Mouse (Mus musculus): Measurements from ENCODE around the gene Slc23a3. TPM values are rescaled to one million over a fixed set of nuclear protein-coding genes. Genes with fewer than 3 reads are reported as not detected.

Gene Slc23a3
- polyA plus RNA-seq, 1 experiment: 2.3 TPM

- Histone ChIP-seq H3K4me1 (replicated peaks; ENCODE audit: control insufficient read depth, insufficient read depth, low read length) (no peaks in the 10 kb centered on the region), H3K4me3 (ENCODE audit: control insufficient read depth, insufficient read depth, low read length) (no peak overlapping the region), H3K36me3 (ENCODE audit: control insufficient read depth, insufficient read depth, low read length) (peaks cover 24% of the 10 kb centered on the region), H3K27ac (ENCODE audit: control insufficient read depth, insufficient read depth, low read length) (no peak overlapping the region), H3K27me3 (ENCODE audit: control insufficient read depth, insufficient read depth, low read length) (no peaks in the 10 kb centered on the region)
- no peak for DNase-seq
- TF ChIP-seq POLR2A (IDR thresholded peaks at IDR 0.05; ENCODE audit: control insufficient read depth, extremely low read depth, insufficient read depth, low read length, poor library complexity) (no peak), CTCF (IDR thresholded peaks at IDR 0.05; ENCODE audit: borderline replicate concordance, control insufficient read depth, extremely low read depth, insufficient read depth, low read length, poor library complexity) (no peak)
- WGBS: 98% methylated on average over 4 of the region's 4 CpGs
Measured at GRCm38 (mm10) chr1:75148727-75149126, 15.0 kb upstream of the Slc23a3 start.

- Histone ChIP-seq H3K36me3 (ENCODE audit: control insufficient read depth, insufficient read depth, low read length) (peaks cover 24% of the 10 kb centered on the region), H3K4me3 (ENCODE audit: control insufficient read depth, insufficient read depth, low read length) (no peak overlapping the region), H3K4me1 (replicated peaks; ENCODE audit: control insufficient read depth, insufficient read depth, low read length) (peaks cover 3% of the 10 kb centered on the region; the same call in 1 of the 2 replicates), H3K27ac (ENCODE audit: control insufficient read depth, insufficient read depth, low read length) (no peak overlapping the region), H3K27me3 (ENCODE audit: control insufficient read depth, insufficient read depth, low read length) (no peaks in the 10 kb centered on the region)
- WGBS: 95% methylated on average over 7 of the region's 7 CpGs
- no peak for TF ChIP-seq POLR2A (IDR thresholded peaks at IDR 0.05; ENCODE audit: control insufficient read depth, extremely low read depth, insufficient read depth, low read length, poor library complexity)
- TF ChIP-seq CTCF (IDR thresholded peaks at IDR 0.05; ENCODE audit: borderline replicate concordance, control insufficient read depth, extremely low read depth, insufficient read depth, low read length, poor library complexity): no peak
- DNase-seq: no peak
Measured at GRCm38 (mm10) chr1:75147411-75148135, 13.9 kb upstream of the Slc23a3 start.

GRCm38 (mm10) chr1:75145589-75145988, 11.9 kb upstream of the Slc23a3 start:
- TF ChIP-seq POLR2A (IDR thresholded peaks at IDR 0.05; ENCODE audit: control insufficient read depth, extremely low read depth, insufficient read depth, low read length, poor library complexity) (no peak), CTCF (IDR thresholded peaks at IDR 0.05; ENCODE audit: borderline replicate concordance, control insufficient read depth, extremely low read depth, insufficient read depth, low read length, poor library complexity) (no peak)
- H3K27ac ChIP-seq (ENCODE audit: control insufficient read depth, insufficient read depth, low read length): no peak overlapping the region
- no peak overlapping the region for H3K4me3 ChIP-seq (ENCODE audit: control insufficient read depth, insufficient read depth, low read length)
- H3K36me3 ChIP-seq (ENCODE audit: control insufficient read depth, insufficient read depth, low read length): peaks cover 24% of the 10 kb centered on the region
- H3K27me3 ChIP-seq (ENCODE audit: control insufficient read depth, insufficient read depth, low read length): no peaks in the 10 kb centered on the region
- no peak for DNase-seq
- H3K4me1 ChIP-seq (replicated peaks; ENCODE audit: control insufficient read depth, insufficient read depth, low read length): peaks cover 7% of the 10 kb centered on the region
- 94% methylated on average over 3 of the region's 3 CpGs for WGBS

GRCm38 (mm10) chr1:75142301-75143261, 8.9 kb upstream of the Slc23a3 start, which contains the start of the genes Cnppd1 and Retreg2:
Gene Cnppd1 (minus strand): TSS chr1:75142711.
Gene Retreg2 (plus strand): TSS chr1:75142778.
- WGBS: under 1% methylated on average over 91 of the region's 91 CpGs
- peak within 1 kb of the TSS; percentile 84 for H3K4me3 ChIP-seq (ENCODE audit: control insufficient read depth, insufficient read depth, low read length)
- TF ChIP-seq CTCF (IDR thresholded peaks at IDR 0.05; ENCODE audit: borderline replicate concordance, control insufficient read depth, extremely low read depth, insufficient read depth, low read length, poor library complexity) (peak; percentile 88), POLR2A (IDR thresholded peaks at IDR 0.05; ENCODE audit: control insufficient read depth, extremely low read depth, insufficient read depth, low read length, poor library complexity) (peak; percentile 96)
- H3K27ac ChIP-seq (ENCODE audit: control insufficient read depth, insufficient read depth, low read length): peak within 1 kb of the TSS; percentile 90
- peak; percentile 95 for DNase-seq
- no peaks in the 10 kb centered on the region for H3K27me3 ChIP-seq (ENCODE audit: control insufficient read depth, insufficient read depth, low read length)
- peaks cover 7% of the 10 kb centered on the region for H3K4me1 ChIP-seq (replicated peaks; ENCODE audit: control insufficient read depth, insufficient read depth, low read length)
- H3K36me3 ChIP-seq (ENCODE audit: control insufficient read depth, insufficient read depth, low read length): peaks cover 26% of the 10 kb centered on the region

GRCm38 (mm10) chr1:75141486-75142190, 7.9 kb upstream of the Slc23a3 start:
- TF ChIP-seq POLR2A (IDR thresholded peaks at IDR 0.05; ENCODE audit: control insufficient read depth, extremely low read depth, insufficient read depth, low read length, poor library complexity) (peak; percentile 77), CTCF (IDR thresholded peaks at IDR 0.05; ENCODE audit: borderline replicate concordance, control insufficient read depth, extremely low read depth, insufficient read depth, low read length, poor library complexity) (peak; percentile 54; the same call in 1 of the 2 replicates)
- no peaks in the 10 kb centered on the region for H3K27me3 ChIP-seq (ENCODE audit: control insufficient read depth, insufficient read depth, low read length)
- H3K27ac ChIP-seq (ENCODE audit: control insufficient read depth, insufficient read depth, low read length): peak overlapping the region; percentile 90
- peak overlapping the region; percentile 84 for H3K4me3 ChIP-seq (ENCODE audit: control insufficient read depth, insufficient read depth, low read length)
- H3K36me3 ChIP-seq (ENCODE audit: control insufficient read depth, insufficient read depth, low read length): peaks cover 29% of the 10 kb centered on the region
- under 1% methylated on average over 53 of the region's 53 CpGs for WGBS
- peaks cover 7% of the 10 kb centered on the region for H3K4me1 ChIP-seq (replicated peaks; ENCODE audit: control insufficient read depth, insufficient read depth, low read length)
- DNase-seq: peak; percentile 75
